Mouse (Mus musculus): ENCODE data around the gene Ube2j1.

The Ube2j1 gene

DNA sequence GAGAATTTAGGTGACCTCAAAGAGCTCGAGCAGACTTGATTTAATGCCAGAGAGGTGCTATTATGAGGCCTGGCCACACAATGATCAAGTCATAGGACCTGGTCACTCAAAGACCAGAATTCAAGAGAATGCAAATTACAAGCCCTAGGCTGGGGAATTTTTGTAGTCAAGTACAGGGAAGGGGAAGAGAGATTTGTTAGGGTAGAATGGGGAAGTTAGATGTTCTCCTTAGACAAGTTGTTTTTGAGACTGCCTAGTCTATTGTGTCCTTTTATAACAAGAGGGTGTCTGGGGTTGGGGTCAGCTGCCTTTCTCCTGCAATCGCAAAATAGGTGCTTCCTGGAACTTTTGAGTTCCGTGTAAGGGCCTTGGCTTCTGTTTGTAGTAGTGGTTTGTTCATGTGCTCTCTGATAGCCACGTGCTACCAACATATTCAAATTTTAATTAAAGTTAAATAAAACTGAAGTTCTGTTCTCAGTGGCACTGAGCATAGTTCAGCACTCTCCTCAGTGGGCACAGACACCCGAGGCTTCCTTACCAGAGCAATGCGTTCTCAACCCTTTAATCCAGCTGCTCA is 68.0 kb downstream of the Ube2j1 start:
- CTCF ChIA-PET = interaction anchor here in 1 of 4 experiments (0.7 kb wide), 1 partner anchor 795 kb away, joined by 3 read pairs; no protein-coding TSS in a partner anchor
- POLR2A ChIA-PET = no interaction called here
